Mouse (Mus musculus): ENCODE data around the gene Olfr287.

GRCm38 (mm10) chr15:98161026-98161805 lies 59.6 kb downstream of the Olfr287 start:
- TF ChIP-seq CTCF (IDR thresholded peaks at IDR 0.05; ENCODE audit: low read depth) (no peak), EP300 (IDR thresholded peaks at IDR 0.05; ENCODE audit: low read depth) (no peak)

All from heart, postnatal 0 days (tissue).